Mouse (Mus musculus): Measurements from ENCODE around the gene Ccdc9b.
A peak's percentile ranks its signal among the peaks of the same experiment; 100 is the strongest.

Ccdc9b gene

GRCm38 (mm10) chr2:118761906-118762783, at the start of gene Ccdc9b:
Gene Ccdc9b, minus strand, starts transcription at chr2:118762661.
- peak; percentile 92 for DNase-seq (ENCODE audit: low spot score)

- DNase-seq (ENCODE audit: low spot score) = no peak
Measured at GRCm38 (mm10) chr2:118810861-118811260, 48.4 kb upstream of the Ccdc9b start.

GRCm38 (mm10) chr2:118806860-118807259, 44.4 kb upstream of the Ccdc9b start:
- DNase-seq (ENCODE audit: low spot score) = no peak

- DNase-seq (ENCODE audit: low spot score) = no peak
Measured at GRCm38 (mm10) chr2:118805756-118806155, 43.3 kb upstream of the Ccdc9b start.

- DNase-seq (ENCODE audit: low spot score) = no peak
Measured at GRCm38 (mm10) chr2:118805137-118805536, 42.7 kb upstream of the Ccdc9b start.

- no peak for DNase-seq (ENCODE audit: low spot score)
Measured at GRCm38 (mm10) chr2:118804474-118804873, 42.0 kb upstream of the Ccdc9b start.

GRCm38 (mm10) chr2:118802542-118803118, 40.2 kb upstream of the Ccdc9b start:
- no peak for DNase-seq (ENCODE audit: low spot score)

GRCm38 (mm10) chr2:118793636-118794035, 31.2 kb upstream of the Ccdc9b start:
- DNase-seq (ENCODE audit: low spot score) = no peak

- no peak for DNase-seq (ENCODE audit: low spot score)
Measured at GRCm38 (mm10) chr2:118792259-118792613, 29.8 kb upstream of the Ccdc9b start.

GRCm38 (mm10) chr2:118791591-118792258, 29.3 kb upstream of the Ccdc9b start:
- DNase-seq (ENCODE audit: low spot score) = no peak

GRCm38 (mm10) chr2:118790551-118791525, 28.4 kb upstream of the Ccdc9b start:
- DNase-seq (ENCODE audit: low spot score) = peak; percentile 65

GRCm38 (mm10) chr2:118790221-118790550, 27.7 kb upstream of the Ccdc9b start:
- DNase-seq (ENCODE audit: low spot score) = no peak

GRCm38 (mm10) chr2:118789501-118789900, 27.0 kb upstream of the Ccdc9b start:
- peak; percentile 59 for DNase-seq (ENCODE audit: low spot score)

- no peak for DNase-seq (ENCODE audit: low spot score)
Measured at GRCm38 (mm10) chr2:118786525-118786924, 24.1 kb upstream of the Ccdc9b start.

GRCm38 (mm10) chr2:118783663-118784062, 21.2 kb upstream of the Ccdc9b start:
- no peak for DNase-seq (ENCODE audit: low spot score)

GRCm38 (mm10) chr2:118783093-118783492, 20.6 kb upstream of the Ccdc9b start:
- no peak for DNase-seq (ENCODE audit: low spot score)

- no peak for DNase-seq (ENCODE audit: low spot score)
Measured at GRCm38 (mm10) chr2:118782303-118782702, 19.8 kb upstream of the Ccdc9b start.

GRCm38 (mm10) chr2:118781115-118781514, 18.7 kb upstream of the Ccdc9b start:
- no peak for DNase-seq (ENCODE audit: low spot score)

- peak; percentile 94 for DNase-seq (ENCODE audit: low spot score)
Measured at GRCm38 (mm10) chr2:118779504-118780480, 17.3 kb upstream of the Ccdc9b start, which contains the start of gene Disp2. Gene Disp2, plus strand, starts transcription at chr2:118779719.

GRCm38 (mm10) chr2:118779065-118779464, 16.6 kb upstream of the Ccdc9b start:
- DNase-seq (ENCODE audit: low spot score) = no peak

- DNase-seq (ENCODE audit: low spot score) = no peak
Measured at GRCm38 (mm10) chr2:118778418-118778817, 16.0 kb upstream of the Ccdc9b start.
